Mouse (Mus musculus): ENCODE measurements around the gene Npdc1. TPM values are rescaled to one million over a fixed set of nuclear protein-coding genes. Genes with fewer than 3 reads are reported as not detected.

The Npdc1 gene
- polyA plus RNA-seq, 1 experiment, result not detected

DNA sequence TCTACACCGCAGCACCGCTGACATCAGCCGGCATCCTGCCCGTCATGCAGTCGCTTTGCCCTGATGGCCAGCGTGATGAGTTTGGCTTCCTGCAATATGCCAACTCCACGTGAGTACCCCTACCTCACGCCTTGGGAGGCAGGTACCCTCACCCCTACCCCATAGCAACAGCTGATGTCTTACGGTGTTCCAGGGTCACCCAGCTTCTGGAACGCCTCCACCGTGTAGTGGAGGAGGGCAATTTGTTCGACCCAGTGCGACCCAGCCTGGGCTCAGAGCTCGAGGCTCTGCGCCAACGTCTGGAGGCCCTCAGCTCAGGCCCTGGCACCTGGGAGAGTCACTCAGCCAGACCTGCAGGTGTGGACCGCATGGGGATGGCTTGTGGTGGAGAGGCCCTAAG is 34.0 kb downstream of the Npdc1 start:
- no peak for TF ChIP-seq GATA1 (IDR thresholded peaks at IDR 0.05; ENCODE audit: low read length)
- TF ChIP-seq TAL1 (IDR thresholded peaks at IDR 0.05; ENCODE audit: low read length), result no peak
- Histone ChIP-seq H3K9me3 (ENCODE audit: control insufficient read depth, low read length) (no peaks in the 10 kb centered on the region), H3K4me3 (replicated peaks) (no peak overlapping the region)

DNA sequence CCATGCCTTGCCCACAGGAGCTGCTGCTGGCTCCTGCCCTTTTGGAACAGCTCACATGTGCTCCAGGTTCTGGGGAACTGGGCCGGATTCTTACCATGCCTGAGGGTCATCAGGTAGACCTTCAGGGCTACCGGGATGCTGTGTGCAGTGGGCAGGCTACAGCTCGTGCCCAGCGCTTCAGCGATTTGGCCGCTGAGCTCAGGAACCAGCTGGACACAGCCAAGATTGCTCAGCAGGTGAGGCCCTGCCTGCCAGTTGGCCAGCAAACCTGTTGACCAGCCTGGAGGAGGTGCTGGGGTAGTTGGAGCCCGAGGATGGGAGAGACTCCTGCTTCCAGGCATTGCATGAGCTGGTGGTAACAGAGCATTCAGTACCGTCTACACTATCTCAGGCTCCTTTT is 35.1 kb downstream of the Npdc1 start:
- TF ChIP-seq GATA1 (IDR thresholded peaks at IDR 0.05; ENCODE audit: low read length) (no peak), TAL1 (IDR thresholded peaks at IDR 0.05; ENCODE audit: low read length) (no peak)
- H3K9me3 ChIP-seq (ENCODE audit: control insufficient read depth, low read length), result no peaks in the 10 kb centered on the region
- H3K36me3 ChIP-seq (ENCODE audit: control insufficient read depth), result no peaks in the 10 kb centered on the region; the same call in 1 of the 2 replicates
- no peak overlapping the region for H3K4me3 ChIP-seq (replicated peaks)
- H3K4me1 ChIP-seq (ENCODE audit: control insufficient read depth), result peaks cover 9% of the 10 kb centered on the region
- peaks cover 15% of the 10 kb centered on the region for H3K27me3 ChIP-seq (ENCODE audit: control insufficient read depth)

More for the DNA sequence above, 34.0 kb downstream of the Npdc1 start:
- no peaks in the 10 kb centered on the region; the same call in 1 of the 2 replicates for H3K36me3 ChIP-seq (ENCODE audit: control insufficient read depth)
- H3K4me1 ChIP-seq (ENCODE audit: control insufficient read depth), result peaks cover 21% of the 10 kb centered on the region
- H3K27me3 ChIP-seq (ENCODE audit: control insufficient read depth), result peaks cover 23% of the 10 kb centered on the region

DNA sequence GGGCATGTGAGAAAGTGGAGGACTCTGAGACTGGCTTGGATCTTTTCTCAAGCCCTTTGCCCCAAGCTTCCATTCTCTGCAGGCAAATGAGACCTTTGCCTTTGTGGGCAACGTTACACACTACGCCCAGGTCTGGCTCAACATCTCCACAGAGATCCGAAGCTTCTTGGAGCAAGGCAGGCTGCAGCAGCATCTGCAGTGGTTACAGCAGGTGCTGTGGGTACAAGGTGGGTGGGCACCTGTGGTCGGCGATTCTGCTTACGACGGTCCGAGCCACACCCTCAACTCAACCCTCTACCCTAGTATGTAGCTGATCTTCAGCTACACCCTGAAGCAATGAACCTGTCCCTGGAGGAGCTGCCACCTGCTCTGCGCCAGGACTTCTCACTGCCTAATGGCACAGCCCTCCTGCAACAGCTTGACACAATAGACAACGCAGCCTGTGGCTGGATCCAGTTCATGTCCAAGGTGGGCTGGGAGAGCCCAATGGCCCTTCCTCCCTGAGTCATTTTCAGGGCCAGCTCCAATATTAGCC is 37.2 kb downstream of the Npdc1 start:
- Histone ChIP-seq H3K4me1 (ENCODE audit: control insufficient read depth) (peaks cover 7% of the 10 kb centered on the region), H3K9me3 (ENCODE audit: control insufficient read depth, low read length) (no peaks in the 10 kb centered on the region), H3K4me3 (replicated peaks) (no peak overlapping the region), H3K36me3 (ENCODE audit: control insufficient read depth) (no peaks in the 10 kb centered on the region; the same call in 1 of the 2 replicates), H3K27me3 (ENCODE audit: control insufficient read depth) (no peaks in the 10 kb centered on the region)
- TF ChIP-seq GATA1 (IDR thresholded peaks at IDR 0.05; ENCODE audit: low read length) (no peak), TAL1 (IDR thresholded peaks at IDR 0.05; ENCODE audit: low read length) (no peak)

DNA sequence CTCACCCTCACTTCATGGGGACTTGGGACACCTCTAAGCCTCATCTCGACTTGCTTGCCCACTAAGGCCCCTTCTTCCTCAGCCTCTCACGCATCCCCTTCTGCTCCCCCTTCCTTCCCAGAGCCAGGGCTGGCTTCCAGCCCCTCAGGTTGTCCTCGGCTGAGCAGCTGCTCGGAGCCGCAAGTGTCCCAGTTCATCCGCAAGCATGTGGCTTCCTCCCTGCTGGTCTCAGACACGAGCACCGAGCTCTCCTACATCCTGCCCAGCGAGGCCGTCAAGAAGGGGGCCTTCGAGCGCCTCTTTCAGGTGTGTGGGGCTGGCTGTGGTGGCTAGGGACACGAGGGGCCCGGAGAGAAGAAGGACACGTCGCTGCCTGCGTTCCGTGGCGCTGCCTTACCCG is 41.9 kb downstream of the Npdc1 start:
- TF ChIP-seq TAL1 (IDR thresholded peaks at IDR 0.05; ENCODE audit: low read length), result no peak
- no peak for TF ChIP-seq GATA1 (IDR thresholded peaks at IDR 0.05; ENCODE audit: low read length)
- Histone ChIP-seq H3K4me3 (replicated peaks) (no peak overlapping the region), H3K27me3 (ENCODE audit: control insufficient read depth) (no peaks in the 10 kb centered on the region), H3K4me1 (ENCODE audit: control insufficient read depth) (no peaks in the 10 kb centered on the region), H3K36me3 (ENCODE audit: control insufficient read depth) (peaks cover 6% of the 10 kb centered on the region; the same call in 1 of the 2 replicates), H3K9me3 (ENCODE audit: control insufficient read depth, low read length) (no peaks in the 10 kb centered on the region)

DNA sequence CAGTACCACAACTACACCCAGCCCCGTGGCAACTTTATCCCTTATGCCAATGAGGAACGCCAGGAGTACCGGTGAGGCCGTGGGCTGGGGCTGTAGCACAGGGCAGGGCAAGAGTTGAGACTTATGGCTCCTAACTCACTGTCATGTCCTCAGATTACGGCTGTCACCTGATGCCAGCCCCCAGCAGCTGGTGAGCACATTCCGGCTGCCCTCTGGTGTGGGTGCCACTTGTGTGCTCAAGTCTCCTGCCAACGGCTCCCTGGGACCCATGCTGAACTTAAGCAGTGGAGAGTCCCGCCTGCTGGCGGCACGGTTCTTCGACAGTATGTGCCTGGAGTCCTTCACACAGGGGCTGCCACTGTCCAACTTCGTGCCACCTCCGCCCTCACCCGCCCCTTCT is 43.5 kb downstream of the Npdc1 start:
- no peaks in the 10 kb centered on the region for H3K27me3 ChIP-seq (ENCODE audit: control insufficient read depth)
- no peaks in the 10 kb centered on the region; the same call in 1 of the 2 replicates for H3K4me1 ChIP-seq (ENCODE audit: control insufficient read depth)
- TF ChIP-seq TAL1 (IDR thresholded peaks at IDR 0.05; ENCODE audit: low read length) (no peak), GATA1 (IDR thresholded peaks at IDR 0.05; ENCODE audit: low read length) (no peak)
- H3K4me3 ChIP-seq (replicated peaks), result no peak overlapping the region
- H3K9me3 ChIP-seq (ENCODE audit: control insufficient read depth, low read length), result no peaks in the 10 kb centered on the region
- peaks cover 6% of the 10 kb centered on the region; the same call in 1 of the 2 replicates for H3K36me3 ChIP-seq (ENCODE audit: control insufficient read depth)

DNA sequence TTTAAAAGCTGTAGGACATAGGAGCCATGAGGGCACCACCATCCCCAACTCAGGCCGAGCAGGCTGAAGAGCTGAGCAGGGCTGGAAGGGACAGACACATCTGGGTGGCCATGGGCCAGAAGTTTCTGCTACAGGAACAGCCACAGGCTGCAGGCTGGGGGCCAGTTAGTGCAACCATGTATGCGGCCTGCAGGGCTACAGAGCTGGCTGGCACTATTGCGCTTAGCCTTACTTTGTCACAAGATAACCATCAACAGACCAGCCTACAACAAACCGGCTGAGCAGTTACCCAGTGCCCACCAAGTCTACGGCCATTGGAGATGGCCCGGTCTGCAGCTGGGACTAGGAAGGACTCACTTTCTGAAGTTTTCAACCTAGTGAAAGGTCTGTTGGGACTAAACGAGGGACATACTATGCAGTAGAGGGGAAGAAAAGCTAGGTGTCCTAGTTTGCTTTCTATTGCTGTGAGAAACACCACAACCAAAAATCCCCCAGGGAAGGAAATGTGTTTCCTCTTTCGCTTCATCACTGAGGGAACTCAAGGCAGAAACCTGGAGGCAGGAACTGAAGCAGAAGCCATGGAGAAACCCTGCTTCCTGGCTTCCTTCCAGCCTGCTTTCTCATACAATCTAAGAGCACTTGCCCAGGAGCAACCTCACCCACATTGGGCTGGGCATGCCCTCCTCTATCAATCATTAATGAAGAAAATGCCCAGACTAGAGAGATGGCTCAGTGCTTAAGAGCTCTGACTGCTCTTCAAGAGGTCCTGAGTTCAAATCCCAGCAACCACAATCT is 51.9 kb downstream of the Npdc1 start:
- TF ChIP-seq TAL1 (IDR thresholded peaks at IDR 0.05; ENCODE audit: low read length), result no peak
- TF ChIP-seq GATA1 (IDR thresholded peaks at IDR 0.05; ENCODE audit: low read length), result no peak
- no peaks in the 10 kb centered on the region; the same call in 1 of the 2 replicates for H3K4me1 ChIP-seq (ENCODE audit: control insufficient read depth)
- no peaks in the 10 kb centered on the region; the same call in 1 of the 2 replicates for H3K36me3 ChIP-seq (ENCODE audit: control insufficient read depth)
- H3K9me3 ChIP-seq (ENCODE audit: control insufficient read depth, low read length), result no peaks in the 10 kb centered on the region
- no peak overlapping the region for H3K4me3 ChIP-seq (replicated peaks)
- no peaks in the 10 kb centered on the region for H3K27me3 ChIP-seq (ENCODE audit: control insufficient read depth)

DNA sequence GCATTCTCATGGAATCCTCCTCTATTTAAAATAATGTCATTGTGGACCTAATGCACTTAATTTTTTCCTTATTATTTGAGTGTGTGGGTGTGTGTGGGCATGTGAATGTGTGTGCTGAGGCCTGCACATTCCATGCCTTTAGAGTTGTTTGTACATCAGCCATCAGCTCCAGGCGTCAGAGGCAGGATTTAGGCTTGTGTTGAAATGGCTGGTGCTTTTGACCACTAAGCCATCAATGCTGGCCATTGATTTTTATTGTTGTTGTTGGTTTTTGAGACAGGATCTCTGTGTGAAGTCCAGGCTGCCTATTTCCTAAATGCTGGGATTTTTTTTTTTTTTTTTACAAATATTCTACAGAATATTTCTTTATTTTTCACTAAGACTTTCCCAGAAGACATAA is 53.8 kb downstream of the Npdc1 start:
- Histone ChIP-seq H3K4me3 (replicated peaks) (no peak overlapping the region), H3K9me3 (ENCODE audit: control insufficient read depth, low read length) (no peaks in the 10 kb centered on the region), H3K36me3 (ENCODE audit: control insufficient read depth) (peaks cover 4% of the 10 kb centered on the region), H3K27me3 (ENCODE audit: control insufficient read depth) (no peaks in the 10 kb centered on the region), H3K4me1 (ENCODE audit: control insufficient read depth) (peaks cover 13% of the 10 kb centered on the region)
- no peak for TF ChIP-seq GATA1 (IDR thresholded peaks at IDR 0.05; ENCODE audit: low read length)
- no peak for TF ChIP-seq TAL1 (IDR thresholded peaks at IDR 0.05; ENCODE audit: low read length)

DNA sequence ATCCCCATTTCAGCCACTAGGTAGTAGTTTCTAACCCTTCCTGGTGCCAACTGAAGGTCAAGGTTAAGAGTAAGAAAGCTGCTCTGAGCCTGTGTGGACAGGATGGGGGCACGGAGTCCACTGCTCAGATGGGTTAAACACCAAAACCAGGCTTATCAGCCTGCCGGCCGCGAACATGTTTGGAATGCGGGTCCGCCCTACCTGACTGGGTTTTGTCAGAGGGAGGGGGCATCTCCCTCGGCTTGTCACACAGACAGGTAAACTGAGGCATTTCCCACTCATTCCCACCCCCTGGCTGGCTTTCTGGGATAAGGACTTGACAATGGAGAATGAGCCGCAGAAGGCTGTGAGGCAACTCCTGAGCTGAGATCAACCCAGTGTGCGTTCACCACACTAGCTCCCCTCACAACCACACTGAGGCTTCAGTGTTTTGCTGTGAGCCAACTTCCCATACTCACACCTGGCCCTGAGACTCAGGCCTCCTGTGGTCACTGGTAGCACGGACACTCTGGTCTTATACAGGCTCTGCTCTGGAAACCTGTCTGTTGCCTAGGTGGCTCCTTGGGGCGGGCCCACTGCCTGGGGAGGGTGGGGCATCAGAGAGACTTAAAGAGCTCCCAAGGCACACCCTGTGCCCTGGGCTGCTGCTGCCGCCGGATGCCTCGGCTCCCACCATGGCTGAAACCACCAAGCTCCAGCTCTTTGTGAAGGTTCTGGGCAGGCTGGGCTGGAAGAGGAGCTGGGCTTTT is 57.2 kb downstream of the Npdc1 start, which contains the start of gene Clic3:
TSS of gene Clic3 (plus strand) at position 634 of the 749 bp plus-strand sequence.
- H3K9me3 ChIP-seq (ENCODE audit: control insufficient read depth, low read length), result no peaks in the 10 kb centered on the region
- no peak within 1 kb of the TSS for H3K4me3 ChIP-seq (replicated peaks)
- no peaks in the 10 kb centered on the region for H3K27me3 ChIP-seq (ENCODE audit: control insufficient read depth)
- TF ChIP-seq GATA1 (IDR thresholded peaks at IDR 0.05; ENCODE audit: low read length) (no peak), TAL1 (IDR thresholded peaks at IDR 0.05; ENCODE audit: low read length) (no peak)
- peaks cover 44% of the 10 kb centered on the region for H3K4me1 ChIP-seq (ENCODE audit: control insufficient read depth)
- peaks cover 18% of the 10 kb centered on the region for H3K36me3 ChIP-seq (ENCODE audit: control insufficient read depth)
